Mouse (Mus musculus): ENCODE data around the gene Dexi. TPM values are rescaled to one million over a fixed set of nuclear protein-coding genes. Genes with fewer than 3 reads are reported as not detected.

Gene Dexi
- polyA plus RNA-seq, 2 experiments from 2014 or later = 0.95 to 4.4 TPM

Other genes starting within 250 kb of the Dexi start
- gene Emp2, start 229.1 kb downstream of the Dexi start, polyA plus RNA-seq (2017; shearing (Covaris generic)) = not detected
- not detected for gene Tekt5, start 147.6 kb downstream of the Dexi start, polyA plus RNA-seq (2017; shearing (Covaris generic))
- gene Nubp1, start 131.1 kb downstream of the Dexi start, polyA plus RNA-seq (2017; shearing (Covaris generic)) = 10 to 100 TPM; 42.5 to 52.4 TPM
- gene Tvp23a, start 95.7 kb downstream of the Dexi start, polyA plus RNA-seq (2017; shearing (Covaris generic)) = 1 to 10 TPM; 1.4 to 1.7 TPM
- gene Ciita, start 63.0 kb downstream of the Dexi start, polyA plus RNA-seq (2017; shearing (Covaris generic)) = 1 to 10 TPM in 1 of 2 experiments, under 1 TPM in 1; 0.81 to 7.1 TPM
- 1 to 10 TPM; 8.4 to 8.7 TPM for gene Clec16a, start 2.3 kb upstream of the Dexi start, polyA plus RNA-seq (2017; shearing (Covaris generic))
- 1 to 10 TPM; 2.5 to 3.9 TPM for gene Socs1, start 242.5 kb upstream of the Dexi start, polyA plus RNA-seq (2017; shearing (Covaris generic))
- 1 to 10 TPM; 2.4 to 3.7 TPM for gene Tnp2, start 245.6 kb upstream of the Dexi start, polyA plus RNA-seq (2017; shearing (Covaris generic))
- not detected for gene Prm3, start 247.9 kb upstream of the Dexi start, polyA plus RNA-seq (2017; shearing (Covaris generic))

Data from CD4-positive, CD25-positive, alpha-beta regulatory T cell, adult 4 months (primary cell).